Mouse (Mus musculus): ENCODE data around the gene Hoxa9. TPM values are rescaled to one million over a fixed set of nuclear protein-coding genes. Genes with fewer than 3 reads are reported as not detected.

Gene Hoxa9
- polyA plus RNA-seq, 1 experiment from 2014 or later = 57.3 TPM

- peak overlapping the region; percentile 92 for H3K4me2 ChIP-seq (ENCODE audit: low read length)
- H3K4me1 ChIP-seq (replicated peaks; ENCODE audit: insufficient read depth, low read length) = peaks cover 5% of the 10 kb centered on the region; the same call in 1 of the 2 replicates
- ATAC-seq (replicated peaks; ENCODE audit: low FRiP score, low read depth) (no peak), DNase-seq (ENCODE audit: low spot score) (peak; percentile 84)
- H3K27me3 ChIP-seq (ENCODE audit: insufficient read depth, low read length) = no peaks in the 10 kb centered on the region
- H3K4me3 ChIP-seq (replicated peaks; ENCODE audit: low read depth, low read length) = peak overlapping the region; percentile 85
- peak overlapping the region; percentile 98 for H3K9ac ChIP-seq (ENCODE audit: low read depth, low read length)
- H3K27ac ChIP-seq = peak overlapping the region; percentile 97
- TF ChIP-seq CTCF (IDR thresholded peaks at IDR 0.05; ENCODE audit: low read depth) = no peak
- under 1% methylated on average over 18 of the region's 18 CpGs for WGBS
- no peaks in the 10 kb centered on the region; the same call in 1 of the 2 replicates for H3K36me3 ChIP-seq (ENCODE audit: insufficient read depth, low read length)
- no peaks in the 10 kb centered on the region for H3K9me3 ChIP-seq (replicated peaks; ENCODE audit: low read length)
These were observed 1.1 kb upstream of the Hoxa9 start for GRCm38 (mm10) chr6:52231885-52232567.

- ATAC-seq (replicated peaks; ENCODE audit: low FRiP score, low read depth) (peak; percentile 2), DNase-seq (ENCODE audit: low spot score) (no peak)
- H3K27me3 ChIP-seq (ENCODE audit: insufficient read depth, low read length) = no peaks in the 10 kb centered on the region
- H3K9ac ChIP-seq (ENCODE audit: low read depth, low read length) = peak overlapping the region; percentile 93
- TF ChIP-seq CTCF (IDR thresholded peaks at IDR 0.05; ENCODE audit: low read depth) = no peak; the same call in 1 of the 2 replicates
- peak overlapping the region; percentile 89 for H3K4me2 ChIP-seq (ENCODE audit: low read length)
- under 1% methylated on average over 43 of the region's 44 CpGs for WGBS
- peaks cover 8% of the 10 kb centered on the region; the same call in 1 of the 2 replicates for H3K4me1 ChIP-seq (replicated peaks; ENCODE audit: insufficient read depth, low read length)
- H3K27ac ChIP-seq = peak overlapping the region; percentile 97
- no peaks in the 10 kb centered on the region; the same call in 1 of the 2 replicates for H3K36me3 ChIP-seq (ENCODE audit: insufficient read depth, low read length)
- H3K9me3 ChIP-seq (replicated peaks; ENCODE audit: low read length) = no peaks in the 10 kb centered on the region
- H3K4me3 ChIP-seq (replicated peaks; ENCODE audit: low read depth, low read length) = peak overlapping the region; percentile 85
These were observed 1.1 kb downstream of the Hoxa9 start for GRCm38 (mm10) chr6:52229558-52230416.

- TF ChIP-seq CTCF (IDR thresholded peaks at IDR 0.05; ENCODE audit: low read depth) = no peak; the same call in 1 of the 2 replicates
- Histone ChIP-seq H3K4me2 (ENCODE audit: low read length) (peak overlapping the region; percentile 89), H3K27me3 (ENCODE audit: insufficient read depth, low read length) (no peaks in the 10 kb centered on the region), H3K4me1 (replicated peaks; ENCODE audit: insufficient read depth, low read length) (peaks cover 8% of the 10 kb centered on the region; the same call in 1 of the 2 replicates), H3K36me3 (ENCODE audit: insufficient read depth, low read length) (peaks cover 6% of the 10 kb centered on the region; the same call in 1 of the 2 replicates), H3K27ac (peak overlapping the region; percentile 97), H3K4me3 (replicated peaks; ENCODE audit: low read depth, low read length) (peak overlapping the region; percentile 85), H3K9me3 (replicated peaks; ENCODE audit: low read length) (no peaks in the 10 kb centered on the region), H3K9ac (ENCODE audit: low read depth, low read length) (peak overlapping the region; percentile 93)
- ATAC-seq (replicated peaks; ENCODE audit: low FRiP score, low read depth) (no peak), DNase-seq (ENCODE audit: low spot score) (no peak)
- 1% methylated on average over 38 of the region's 38 CpGs for WGBS
These were observed 2.1 kb downstream of the Hoxa9 start for GRCm38 (mm10) chr6:52228475-52229465.

GRCm38 (mm10) chr6:52227470-52228222 lies 3.2 kb downstream of the Hoxa9 start:
- no peak for DNase-seq (ENCODE audit: low spot score)
- H3K9me3 ChIP-seq (replicated peaks; ENCODE audit: low read length) = no peaks in the 10 kb centered on the region
- no peaks in the 10 kb centered on the region for H3K27me3 ChIP-seq (ENCODE audit: insufficient read depth, low read length)
- 4% methylated on average over 11 of the region's 11 CpGs for WGBS
- 0 out of 2 replicates have a peak, but pooled peaks have one; percentile 1 for ATAC-seq (replicated peaks; ENCODE audit: low FRiP score, low read depth)
- peak overlapping the region; percentile 85 for H3K4me3 ChIP-seq (replicated peaks; ENCODE audit: low read depth, low read length)
- H3K4me1 ChIP-seq (replicated peaks; ENCODE audit: insufficient read depth, low read length) = peaks cover 8% of the 10 kb centered on the region; the same call in 1 of the 2 replicates
- no peak for TF ChIP-seq CTCF (IDR thresholded peaks at IDR 0.05; ENCODE audit: low read depth)
- peak overlapping the region; percentile 95 for H3K27ac ChIP-seq
- H3K9ac ChIP-seq (ENCODE audit: low read depth, low read length) = peak overlapping the region; percentile 97
- H3K36me3 ChIP-seq (ENCODE audit: insufficient read depth, low read length) = peaks cover 6% of the 10 kb centered on the region; the same call in 1 of the 2 replicates
- H3K4me2 ChIP-seq (ENCODE audit: low read length) = peak overlapping the region; percentile 89
